In the genomic region with DNA sequence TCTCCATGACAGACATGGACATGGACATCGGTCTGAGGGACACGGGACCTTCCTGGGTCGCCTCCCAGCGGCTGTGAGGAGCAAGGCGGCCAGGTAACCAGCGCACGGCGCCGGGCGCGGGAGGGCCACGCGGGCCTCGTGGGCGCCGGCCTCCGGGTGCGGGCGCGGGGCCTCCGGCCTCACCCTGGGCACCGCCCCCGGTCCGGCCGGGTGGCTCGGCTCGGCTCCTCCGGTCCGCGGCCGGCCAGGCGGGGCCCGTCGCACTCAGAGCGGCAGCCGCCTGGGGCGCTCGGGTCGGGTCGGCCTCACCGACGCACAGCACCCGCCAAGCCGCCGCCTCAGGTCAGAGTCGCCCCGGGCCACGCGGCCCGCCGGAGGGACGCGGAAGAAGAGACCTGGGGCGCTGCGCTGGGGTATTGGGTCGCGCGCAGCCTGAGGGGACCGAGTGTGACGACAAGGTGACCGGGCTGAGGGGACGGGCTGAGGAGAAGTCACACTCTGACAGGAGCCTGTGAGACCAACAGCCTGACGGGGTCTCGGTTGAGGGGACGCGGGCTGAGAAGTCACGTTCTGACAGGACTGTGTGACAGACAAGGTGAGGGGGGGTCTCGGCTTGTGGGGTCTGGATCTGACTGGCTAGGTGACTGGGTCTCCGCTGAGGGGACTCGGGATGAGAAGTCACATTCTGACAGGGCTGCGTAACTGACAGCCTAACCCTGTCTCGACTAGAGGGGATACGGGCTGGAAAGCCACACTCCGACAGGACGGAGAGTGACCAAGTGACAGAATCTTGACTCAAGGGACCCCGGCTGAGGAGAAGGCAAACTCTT, we compare ENCODE assay signal across 7 mouse cellular contexts. TPM values are rescaled to one million over a fixed set of nuclear protein-coding genes. Genes with fewer than 3 reads are reported as not detected.
A peak's percentile ranks its signal among the peaks of the same experiment; 100 is the strongest.
DNase-seq lines count a peak whose midpoint lies in the region; ATAC-seq lines count a peak whose summit lies in the region.

Gene Pparg (plus strand): TSS at position 176 of the 830 bp plus-strand sequence.

- H3K9me3 ChIP-seq in hindbrain, embryonic 16.5 days (ENCODE audit: control insufficient read depth, low read length): no peaks in the 10 kb centered on the region; the same call in 1 of the 2 replicates
- H3K9me3 ChIP-seq in limb, embryonic 12.5 days: peaks cover 6% of the 10 kb centered on the region; the same call in 1 of the 2 replicates
- peaks cover 4% of the 10 kb centered on the region; the same call in 1 of the 2 replicates for H3K9me3 ChIP-seq in midbrain, embryonic 11.5 days (ENCODE audit: control insufficient read depth, low read length)
- peaks cover 6% of the 10 kb centered on the region; the same call in 1 of the 2 replicates for H3K9me3 ChIP-seq in stomach, embryonic 14.5 days (ENCODE audit: control insufficient read depth, low read depth, low read length)

- H3K4me2 ChIP-seq in hindbrain, embryonic 16.5 days (ENCODE audit: low read length): peak within 1 kb of the TSS; percentile 100
- peak within 1 kb of the TSS; percentile 98 for H3K4me2 ChIP-seq in limb, embryonic 12.5 days
- peak within 1 kb of the TSS; percentile 97 for H3K4me2 ChIP-seq in midbrain, embryonic 11.5 days
- H3K4me2 ChIP-seq in stomach, embryonic 14.5 days (replicated peaks; ENCODE audit: low read depth, low read length): peak within 1 kb of the TSS; percentile 98

- under 1% methylated on average over 68 of the region's 76 CpGs for WGBS in hindbrain, embryonic 16.5 days
- WGBS in limb, embryonic 12.5 days: under 1% methylated on average over 63 of the region's 76 CpGs
- under 1% methylated on average over 63 of the region's 76 CpGs for WGBS in midbrain, embryonic 11.5 days
- WGBS in stomach, embryonic 14.5 days: under 1% methylated on average over 76 of the region's 76 CpGs

- ATAC-seq in common myeloid progenitor, adult 5-6 weeks (replicated peaks; ENCODE audit: low read depth, poor library complexity, severe bottlenecking): peak; percentile 69
- ATAC-seq in hindbrain, embryonic 16.5 days: peak; percentile 74
- peak; percentile 76; the same call in 1 of the 2 replicates for ATAC-seq in limb, embryonic 12.5 days (ENCODE audit: insufficient number of reproducible peaks, insufficient read depth, low FRiP score, low TSS enrichment, low read depth)
- peak; percentile 80 for ATAC-seq in midbrain, embryonic 11.5 days (ENCODE audit: low FRiP score)
- peak; percentile 78 for ATAC-seq in stomach, embryonic 14.5 days (ENCODE audit: insufficient number of reproducible peaks, insufficient read depth, low FRiP score, low read depth)

- peaks cover 6% of the 10 kb centered on the region; the same call in 1 of the 2 replicates for H3K27me3 ChIP-seq in hindbrain, embryonic 16.5 days (replicated peaks; ENCODE audit: control insufficient read depth, insufficient read depth, low read length)
- H3K27me3 ChIP-seq in limb, embryonic 12.5 days: peaks cover 32% of the 10 kb centered on the region
- H3K27me3 ChIP-seq in midbrain, embryonic 11.5 days (ENCODE audit: control insufficient read depth, insufficient read depth, low read length): peaks cover 25% of the 10 kb centered on the region
- H3K27me3 ChIP-seq in stomach, embryonic 14.5 days (ENCODE audit: control insufficient read depth, insufficient read depth, low read length): no peaks in the 10 kb centered on the region

- peak within 1 kb of the TSS; percentile 67 for H3K4me3 ChIP-seq in hindbrain, embryonic 16.5 days (ENCODE audit: low read length)
- H3K4me3 ChIP-seq in limb, embryonic 12.5 days (replicated peaks): peak within 1 kb of the TSS; percentile 59
- H3K4me3 ChIP-seq in midbrain, embryonic 11.5 days (ENCODE audit: low read depth, low read length): peak within 1 kb of the TSS; percentile 55
- H3K4me3 ChIP-seq in stomach, embryonic 14.5 days (ENCODE audit: low read depth, low read length): peak within 1 kb of the TSS; percentile 53

- intact Hi-C loops in gastrocnemius, postnatal 14 days (cut with DNase I; ENCODE audit: low total_unique reads): no loop called here

- peak within 1 kb of the TSS; percentile 72 for H3K9ac ChIP-seq in hindbrain, embryonic 16.5 days (ENCODE audit: low read depth, low read length)
- peak within 1 kb of the TSS; percentile 58 for H3K9ac ChIP-seq in limb, embryonic 12.5 days (replicated peaks)
- peak within 1 kb of the TSS; percentile 51 for H3K9ac ChIP-seq in midbrain, embryonic 11.5 days (ENCODE audit: low read length)
- peak within 1 kb of the TSS; percentile 45 for H3K9ac ChIP-seq in stomach, embryonic 14.5 days (replicated peaks; ENCODE audit: low read depth, low read length)

- H3K36me3 ChIP-seq in hindbrain, embryonic 16.5 days (ENCODE audit: control insufficient read depth, insufficient read depth, low read length): no peaks in the 10 kb centered on the region
- H3K36me3 ChIP-seq in limb, embryonic 12.5 days: no peaks in the 10 kb centered on the region
- H3K36me3 ChIP-seq in midbrain, embryonic 11.5 days (ENCODE audit: control insufficient read depth, insufficient read depth, low read length): no peaks in the 10 kb centered on the region
- H3K36me3 ChIP-seq in stomach, embryonic 14.5 days (ENCODE audit: control insufficient read depth, insufficient read depth, low read length): no peaks in the 10 kb centered on the region

- H3K27ac ChIP-seq in hindbrain, embryonic 16.5 days (ENCODE audit: low read depth, low read length): no peak within 1 kb of the TSS
- H3K27ac ChIP-seq in limb, embryonic 12.5 days: no peak within 1 kb of the TSS
- no peak within 1 kb of the TSS for H3K27ac ChIP-seq in midbrain, embryonic 11.5 days (ENCODE audit: low read depth, low read length)
- no peak within 1 kb of the TSS for H3K27ac ChIP-seq in stomach, embryonic 14.5 days (ENCODE audit: low read length)

- DNase-seq in adrenal gland, postnatal 25 days: peak; percentile 65
- DNase-seq in gastrocnemius, postnatal 14 days: peak; percentile 53
- peak; percentile 97 for DNase-seq in midbrain, embryonic 11.5 days (ENCODE audit: low spot score, missing footprints)

- peaks cover 7% of the 10 kb centered on the region for H3K4me1 ChIP-seq in hindbrain, embryonic 16.5 days (ENCODE audit: control insufficient read depth, insufficient read depth, low read depth, low read length)
- peaks cover 10% of the 10 kb centered on the region for H3K4me1 ChIP-seq in limb, embryonic 12.5 days (replicated peaks)
- H3K4me1 ChIP-seq in midbrain, embryonic 11.5 days (ENCODE audit: control insufficient read depth, insufficient read depth, low read length): peaks cover 4% of the 10 kb centered on the region
- no peaks in the 10 kb centered on the region for H3K4me1 ChIP-seq in stomach, embryonic 14.5 days (ENCODE audit: control insufficient read depth, insufficient read depth, low read length)

RNA-seq across cellular contexts. Expression of gene Pparg, which starts in this region (rescaled TPM):
- total RNA-seq in adrenal gland, postnatal 25 days (2021): 37.1 and 50.3 TPM in 2 replicates
- total RNA-seq in common myeloid progenitor, adult 5-6 weeks (2017): 1.5 TPM in 1 of 2 replicates, not detected in the other
- 1 to 10 TPM; 4.0 to 6.7 TPM for total RNA-seq in gastrocnemius, postnatal 14 days (2021)
- polyA plus RNA-seq in hindbrain, embryonic 16.5 days (2015; fragmentation: Nextera tagmentation; extraction: Ambion mirVana): 0.41 and 0.55 TPM in 2 replicates
- 0.65 and 0.79 TPM in 2 replicates for polyA plus RNA-seq in limb, embryonic 12.5 days (2016; fragmentation: Nextera tagmentation; extraction: Ambion mirVana)
- polyA plus RNA-seq in midbrain, embryonic 11.5 days (2014; fragmentation: Nextera tagmentation; extraction: Ambion mirVana): 0.22 and 0.29 TPM in 2 replicates
- polyA plus RNA-seq in stomach, embryonic 14.5 days (2014; fragmentation: Nextera tagmentation; extraction: Ambion mirVana): 11.7 and 12.7 TPM in 2 replicates

Comparison
In these comparisons a context has a peak if more than half of its experiments do, and no peak if none do; other contexts are left out.
1. Peak in ATAC-seq, H3K4me3 ChIP-seq, H3K9ac ChIP-seq and H3K4me2 ChIP-seq in hindbrain, embryonic 16.5 days; RNA of the gene not detected or under 1 TPM.
2. Peak in ATAC-seq, H3K4me3 ChIP-seq, H3K9ac ChIP-seq and H3K4me2 ChIP-seq in limb, embryonic 12.5 days; RNA of the gene not detected or under 1 TPM.
3. Peak in DNase-seq, ATAC-seq, H3K4me3 ChIP-seq, H3K9ac ChIP-seq and H3K4me2 ChIP-seq in midbrain, embryonic 11.5 days; RNA of the gene not detected or under 1 TPM.